Mouse (Mus musculus): Measurements from ENCODE around the gene Itfg2.
A peak's percentile ranks its signal among the peaks of the same experiment; 100 is the strongest.
"Not testable (repeated sequence)": the region's sequence is repeated elsewhere in the genome, so short reads cannot be mapped to it uniquely, and the experiment has no call there.

Gene Itfg2

GRCm38 (mm10) chr6:128385026-128385425 is 39.7 kb downstream of the Itfg2 start:
- no peak for DNase-seq (ENCODE audit: low read depth, low spot score)

GRCm38 (mm10) chr6:128383752-128384151 is 41.0 kb downstream of the Itfg2 start:
- DNase-seq (ENCODE audit: low read depth, low spot score) = no peak

GRCm38 (mm10) chr6:128381254-128381653 is 43.5 kb downstream of the Itfg2 start:
- DNase-seq (ENCODE audit: low read depth, low spot score) = no peak

GRCm38 (mm10) chr6:128380594-128381167 is 44.0 kb downstream of the Itfg2 start:
- not testable (repeated sequence) for DNase-seq (ENCODE audit: low read depth, low spot score)

GRCm38 (mm10) chr6:128379636-128380035 is 45.1 kb downstream of the Itfg2 start:
- no peak for DNase-seq (ENCODE audit: low read depth, low spot score)

GRCm38 (mm10) chr6:128376371-128377085 is 48.2 kb downstream of the Itfg2 start:
- DNase-seq (ENCODE audit: low read depth, low spot score) = no peak

- peak; percentile 61 for DNase-seq (ENCODE audit: low read depth, low spot score)
These were observed 49.5 kb downstream of the Itfg2 start, which contains the start of the genes Tex52 and Gm44596 for GRCm38 (mm10) chr6:128375192-128375591. Gene Tex52, plus strand, starts transcription at chr6:128375456. Gene Gm44596, plus strand, starts transcription at chr6:128375503.

- no peak for DNase-seq (ENCODE audit: low read depth, low spot score)
These were observed 54.7 kb downstream of the Itfg2 start for GRCm38 (mm10) chr6:128370040-128370439.

GRCm38 (mm10) chr6:128366466-128366865 is 58.3 kb downstream of the Itfg2 start:
- DNase-seq (ENCODE audit: low read depth, low spot score) = peak; percentile 31

GRCm38 (mm10) chr6:128364721-128365120 is 60.0 kb downstream of the Itfg2 start:
- DNase-seq (ENCODE audit: low read depth, low spot score) = no peak

GRCm38 (mm10) chr6:128363007-128363825 is 61.5 kb downstream of the Itfg2 start:
- peak; percentile 84 for DNase-seq (ENCODE audit: low read depth, low spot score)

- peak; percentile 77 for DNase-seq (ENCODE audit: low read depth, low spot score)
These were observed 62.2 kb downstream of the Itfg2 start, which contains the start of the genes Rhno1 and Foxm1 for GRCm38 (mm10) chr6:128362381-128363006. Gene Rhno1, minus strand, starts transcription at chr6:128362911. Gene Foxm1, plus strand, starts transcription at chr6:128362967.

- no peak for DNase-seq (ENCODE audit: low read depth, low spot score)
These were observed 62.8 kb downstream of the Itfg2 start for GRCm38 (mm10) chr6:128361901-128362300.
